ENCODE assay signal across 23 mouse cellular contexts in genomic region chrX:100516683-100517082, GRCm38 (mm10). TPM values are rescaled to one million over a fixed set of nuclear protein-coding genes. Genes with fewer than 3 reads are reported as not detected.
DNase-seq lines count a peak whose midpoint lies in the region; ATAC-seq and TF ChIP-seq lines count a peak whose summit lies in the region.
"Had no signal": no experiment of that assay in that cellular context is flagged by ENCODE, and none has a peak within 500 bp of the region (broad histone marks: within the 10 kb centered on the region; RNA-seq: fewer than 3 reads in every experiment).

No protein-coding gene starts in this region.

- 89% methylated on average over 3 of the region's 3 CpGs for WGBS in forebrain, embryonic 12.5 days

- no peak for TF ChIP-seq POLR2A in cortical plate, adult 2 months (IDR thresholded peaks at IDR 0.05; ENCODE audit: extremely low read depth, insufficient read depth, low read length)

- TF ChIP-seq CTCF in cortical plate, adult 2 months (IDR thresholded peaks at IDR 0.05; ENCODE audit: extremely low read depth, insufficient read depth, low read length): no peak

- H3K27me3 ChIP-seq in forebrain, embryonic 12.5 days: peaks cover 14% of the 10 kb centered on the region; the same call in 1 of the 2 replicates

- no peak overlapping the region for H3K4me2 ChIP-seq in forebrain, embryonic 12.5 days
- H3K4me2 ChIP-seq: hindbrain, embryonic 12.5 days had no signal

- H3K4me3 ChIP-seq in cortical plate, adult 2 months (ENCODE audit: insufficient read depth, low read length): no peak overlapping the region
- H3K4me3 ChIP-seq in forebrain, embryonic 12.5 days (replicated peaks): no peak overlapping the region
- H3K4me3 ChIP-seq: embryonic facial prominence, embryonic 10.5 days; heart, embryonic 10.5 days; hindbrain, embryonic 12.5 days had no signal

- H3K9ac ChIP-seq in forebrain, embryonic 12.5 days: no peak overlapping the region
- H3K9ac ChIP-seq: hindbrain, embryonic 12.5 days had no signal

- peaks cover 5% of the 10 kb centered on the region for H3K36me3 ChIP-seq in forebrain, embryonic 12.5 days (replicated peaks)
- H3K36me3 ChIP-seq: hindbrain, embryonic 12.5 days had no signal

- no peaks in the 10 kb centered on the region for H3K9me3 ChIP-seq in forebrain, embryonic 12.5 days
- H3K9me3 ChIP-seq: embryonic facial prominence, embryonic 10.5 days; heart, embryonic 10.5 days; hindbrain, embryonic 12.5 days had no signal

- H3K27ac ChIP-seq in cortical plate, adult 2 months (ENCODE audit: insufficient read depth, low read length): 0 out of 2 replicates have a peak overlapping the region, but pooled peaks have one; percentile 40
- H3K27ac ChIP-seq in forebrain, embryonic 12.5 days: no peak overlapping the region
- H3K27ac ChIP-seq: embryonic facial prominence, embryonic 10.5 days; heart, embryonic 10.5 days; hindbrain, embryonic 12.5 days had no signal

- DNase-seq in frontal cortex, adult 2 months (ENCODE audit: extremely low spot score in 1 of 2, low spot score in 1 of 2): peak; percentile 28 to 32
- DNase-seq in frontal cortex, postnatal 25 days (ENCODE audit: low spot score in 2 of 2): no peak
- DNase-seq in right cerebral cortex, adult 18-20 months: peak; percentile 31
- no peak for DNase-seq in right cerebral cortex, postnatal 14 days
- DNase-seq in layer of hippocampus, adult 11-12 months (ENCODE audit: low spot score): no peak
- DNase-seq: adrenal gland, postnatal 10 days; cerebellum, adult 18-20 months; cerebellum, adult 9-11 months; cerebellum, postnatal 36 days; gastrocnemius, postnatal 10 days; heart, adult 18-20 months; heart, postnatal 10 days; heart, postnatal 4 days had no signal

- no peak for ATAC-seq in forebrain, embryonic 12.5 days (ENCODE audit: low FRiP score)
- ATAC-seq: forebrain, embryonic 14.5 days; hindbrain, embryonic 16.5 days had no signal

- H3K4me1 ChIP-seq in cortical plate, adult 2 months (ENCODE audit: control insufficient read depth, insufficient read depth, low read length): no peaks in the 10 kb centered on the region
- no peaks in the 10 kb centered on the region for H3K4me1 ChIP-seq in forebrain, embryonic 12.5 days
- H3K4me1 ChIP-seq: embryonic facial prominence, embryonic 10.5 days; heart, embryonic 10.5 days; hindbrain, embryonic 12.5 days had no signal

RNA-seq across cellular contexts. Expression of gene Dgat2l6, which starts 8.0 kb away (rescaled TPM):
- polyA plus RNA-seq in frontal cortex, adult 2 months (2012; rRNA removed): 1.5 and 1.6 TPM in 2 replicates
- polyA plus RNA-seq in cortical plate, adult 2 months (2012; rRNA removed): 0.52 and 0.74 TPM in 2 replicates
- not detected in 2 replicates for polyA plus RNA-seq in forebrain, embryonic 12.5 days (2016; fragmentation: Nextera tagmentation; extraction: Ambion mirVana)
- polyA plus RNA-seq: C2C12; embryonic facial prominence, embryonic 10.5 days; embryonic facial prominence, embryonic 14.5 days; forebrain, embryonic 14.5 days; heart, embryonic 10.5 days; heart, embryonic 14.5 days; hindbrain, embryonic 12.5 days had no signal

RNA-seq across cellular contexts. Expression of gene Igbp1, which starts 22.6 kb away (rescaled TPM):
- polyA plus RNA-seq in frontal cortex, adult 2 months (2012; rRNA removed): 44.8 and 47.8 TPM in 2 replicates
- polyA plus RNA-seq in cortical plate, adult 2 months (2012; rRNA removed): 42.9 and 46.0 TPM in 2 replicates
- polyA plus RNA-seq in forebrain, embryonic 12.5 days (2016; fragmentation: Nextera tagmentation; extraction: Ambion mirVana): 28.6 and 29.9 TPM in 2 replicates

RNA-seq across cellular contexts. Expression of gene Awat1, which starts 55.4 kb away (rescaled TPM):
- not detected in 2 replicates for polyA plus RNA-seq in frontal cortex, adult 2 months (2012; rRNA removed)
- not detected in 2 replicates for polyA plus RNA-seq in cortical plate, adult 2 months (2012; rRNA removed)
- polyA plus RNA-seq in forebrain, embryonic 12.5 days (2016; fragmentation: Nextera tagmentation; extraction: Ambion mirVana): not detected in 2 replicates
- polyA plus RNA-seq: C2C12; embryonic facial prominence, embryonic 10.5 days; embryonic facial prominence, embryonic 14.5 days; forebrain, embryonic 14.5 days; heart, embryonic 10.5 days; heart, embryonic 14.5 days; hindbrain, embryonic 12.5 days; hindbrain, embryonic 16.5 days had no signal

Comparison
In these comparisons a context has a peak if more than half of its experiments do, and no peak if none do; other contexts are left out.
1. DNase-seq: peak in frontal cortex, adult 2 months (2 of 2) and right cerebral cortex, adult 18-20 months (single experiment); none in frontal cortex, postnatal 25 days (0 of 2), right cerebral cortex, postnatal 14 days (single experiment) and layer of hippocampus, adult 11-12 months (single experiment).